Mouse (Mus musculus): ENCODE results near the gene Numa1. TPM values are rescaled to one million over a fixed set of nuclear protein-coding genes. Genes with fewer than 3 reads are reported as not detected.

The Numa1 gene
- polyA plus RNA-seq (2012; rRNA removed): 71.8 and 77.5 TPM in 2 replicates

GRCm38 (mm10) chr7:101933751-101934240 lies at the start of gene Numa1, which contains the start of gene Lrrc51:
Gene Numa1, plus strand, starts transcription at chr7:101934111.
Gene Lrrc51, minus strand, starts transcription at chr7:101933895.
- peak; percentile 99 for DNase-seq
- TF ChIP-seq CTCF (conservative IDR thresholded peaks at IDR 0.05; ENCODE audit: insufficient read depth, insufficient read length, low read depth, low read length) (no peak), POLR2A (IDR thresholded peaks at IDR 0.05; ENCODE audit: low read depth, low read length) (peak; percentile 44)
- H3K4me1 ChIP-seq (ENCODE audit: control insufficient read depth, insufficient read depth, low read length): no peaks in the 10 kb centered on the region; the same call in 1 of the 2 replicates
- peak within 1 kb of the TSS; percentile 53 for H3K27ac ChIP-seq (ENCODE audit: insufficient read depth, low read depth, low read length)
- peak within 1 kb of the TSS; percentile 86 for H3K4me3 ChIP-seq (ENCODE audit: insufficient read depth, low read depth, low read length)
- H3K36me3 ChIP-seq (ENCODE audit: control insufficient read depth, insufficient read depth, low read length): no peaks in the 10 kb centered on the region
- H3K27me3 ChIP-seq (replicated peaks; ENCODE audit: control insufficient read depth, insufficient read depth, low read length): no peaks in the 10 kb centered on the region
- WGBS: under 1% methylated on average over 40 of the region's 40 CpGs

- Histone ChIP-seq H3K27ac (ENCODE audit: insufficient read depth, low read depth, low read length) (no peak overlapping the region), H3K4me3 (ENCODE audit: insufficient read depth, low read depth, low read length) (no peak overlapping the region), H3K36me3 (ENCODE audit: control insufficient read depth, insufficient read depth, low read length) (no peaks in the 10 kb centered on the region), H3K27me3 (replicated peaks; ENCODE audit: control insufficient read depth, insufficient read depth, low read length) (no peaks in the 10 kb centered on the region), H3K4me1 (ENCODE audit: control insufficient read depth, insufficient read depth, low read length) (peaks cover 4% of the 10 kb centered on the region)
- TF ChIP-seq CTCF (conservative IDR thresholded peaks at IDR 0.05; ENCODE audit: insufficient read depth, insufficient read length, low read depth, low read length): no peak
- TF ChIP-seq POLR2A (IDR thresholded peaks at IDR 0.05; ENCODE audit: low read depth, low read length): no peak
- no peak for DNase-seq
- WGBS: 96% methylated on average over 4 of the region's 4 CpGs
Measured at GRCm38 (mm10) chr7:101884160-101884559, 49.8 kb upstream of the Numa1 start.

- no peaks in the 10 kb centered on the region for H3K36me3 ChIP-seq (ENCODE audit: control insufficient read depth, insufficient read depth, low read length)
- H3K27ac ChIP-seq (ENCODE audit: insufficient read depth, low read depth, low read length): no peak overlapping the region
- TF ChIP-seq CTCF (conservative IDR thresholded peaks at IDR 0.05; ENCODE audit: insufficient read depth, insufficient read length, low read depth, low read length) (no peak), POLR2A (IDR thresholded peaks at IDR 0.05; ENCODE audit: low read depth, low read length) (no peak)
- no peak for DNase-seq
- 87% methylated on average over 6 of the region's 6 CpGs for WGBS
- H3K4me1 ChIP-seq (ENCODE audit: control insufficient read depth, insufficient read depth, low read length): peaks cover 4% of the 10 kb centered on the region
- no peak overlapping the region for H3K4me3 ChIP-seq (ENCODE audit: insufficient read depth, low read depth, low read length)
- H3K27me3 ChIP-seq (replicated peaks; ENCODE audit: control insufficient read depth, insufficient read depth, low read length): no peaks in the 10 kb centered on the region
Measured at GRCm38 (mm10) chr7:101886274-101886673, 47.6 kb upstream of the Numa1 start.

GRCm38 (mm10) chr7:101888460-101888859 lies 45.5 kb upstream of the Numa1 start:
- H3K27me3 ChIP-seq (replicated peaks; ENCODE audit: control insufficient read depth, insufficient read depth, low read length): no peaks in the 10 kb centered on the region
- no peak overlapping the region for H3K4me3 ChIP-seq (ENCODE audit: insufficient read depth, low read depth, low read length)
- no peak for DNase-seq
- H3K4me1 ChIP-seq (ENCODE audit: control insufficient read depth, insufficient read depth, low read length): no peaks in the 10 kb centered on the region
- TF ChIP-seq CTCF (conservative IDR thresholded peaks at IDR 0.05; ENCODE audit: insufficient read depth, insufficient read length, low read depth, low read length) (no peak), POLR2A (IDR thresholded peaks at IDR 0.05; ENCODE audit: low read depth, low read length) (no peak)
- WGBS: 89% methylated on average over 4 of the region's 4 CpGs
- no peak overlapping the region for H3K27ac ChIP-seq (ENCODE audit: insufficient read depth, low read depth, low read length)
- H3K36me3 ChIP-seq (ENCODE audit: control insufficient read depth, insufficient read depth, low read length): no peaks in the 10 kb centered on the region

GRCm38 (mm10) chr7:101895695-101896094 lies 38.2 kb upstream of the Numa1 start:
- 30% methylated on average over 9 of the region's 9 CpGs for WGBS
- Histone ChIP-seq H3K27ac (ENCODE audit: insufficient read depth, low read depth, low read length) (peak overlapping the region; percentile 66; the same call in 1 of the 2 replicates), H3K36me3 (ENCODE audit: control insufficient read depth, insufficient read depth, low read length) (no peaks in the 10 kb centered on the region), H3K4me1 (ENCODE audit: control insufficient read depth, insufficient read depth, low read length) (peaks cover 5% of the 10 kb centered on the region; the same call in 1 of the 2 replicates), H3K27me3 (replicated peaks; ENCODE audit: control insufficient read depth, insufficient read depth, low read length) (no peaks in the 10 kb centered on the region), H3K4me3 (ENCODE audit: insufficient read depth, low read depth, low read length) (peak overlapping the region; percentile 74)
- no peak for TF ChIP-seq POLR2A (IDR thresholded peaks at IDR 0.05; ENCODE audit: low read depth, low read length)
- no peak for TF ChIP-seq CTCF (conservative IDR thresholded peaks at IDR 0.05; ENCODE audit: insufficient read depth, insufficient read length, low read depth, low read length)
- DNase-seq: no peak

GRCm38 (mm10) chr7:101896104-101897066 lies 37.5 kb upstream of the Numa1 start:
- Histone ChIP-seq H3K4me1 (ENCODE audit: control insufficient read depth, insufficient read depth, low read length) (peaks cover 5% of the 10 kb centered on the region; the same call in 1 of the 2 replicates), H3K4me3 (ENCODE audit: insufficient read depth, low read depth, low read length) (peak overlapping the region; percentile 74), H3K36me3 (ENCODE audit: control insufficient read depth, insufficient read depth, low read length) (no peaks in the 10 kb centered on the region), H3K27ac (ENCODE audit: insufficient read depth, low read depth, low read length) (peak overlapping the region; percentile 80), H3K27me3 (replicated peaks; ENCODE audit: control insufficient read depth, insufficient read depth, low read length) (no peaks in the 10 kb centered on the region)
- under 1% methylated on average over 57 of the region's 57 CpGs for WGBS
- DNase-seq: peak; percentile 99
- TF ChIP-seq POLR2A (IDR thresholded peaks at IDR 0.05; ENCODE audit: low read depth, low read length) (peak; percentile 62), CTCF (conservative IDR thresholded peaks at IDR 0.05; ENCODE audit: insufficient read depth, insufficient read length, low read depth, low read length) (no peak)
